Mouse (Mus musculus): ENCODE results near the gene Yipf4.

DNA sequence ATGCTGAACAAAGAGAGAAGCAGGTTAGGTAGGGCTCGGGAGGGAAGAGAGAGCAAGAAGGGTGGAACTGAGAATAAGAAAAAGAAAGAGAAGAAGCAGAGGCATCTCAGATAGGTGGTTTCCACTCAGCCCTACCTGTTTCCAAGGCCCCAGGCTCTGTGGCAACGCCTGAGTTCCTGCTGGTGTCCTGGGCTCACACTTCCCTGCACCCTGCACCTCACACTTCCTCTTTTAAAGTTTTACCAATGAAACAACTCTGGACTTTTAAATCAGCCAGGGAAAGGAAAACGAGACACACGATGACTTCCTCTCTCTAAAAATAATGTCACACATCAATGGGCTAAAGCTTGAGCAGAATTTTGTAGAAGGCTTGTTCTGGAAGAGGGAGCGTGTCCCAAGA is 48.8 kb upstream of the Yipf4 start:
- TF ChIP-seq CTCF (IDR thresholded peaks at IDR 0.05; ENCODE audit: borderline replicate concordance, insufficient read depth, low read length) (no peak), POLR2A (IDR thresholded peaks at IDR 0.05; ENCODE audit: low read depth, low read length) (no peak)
